Mouse (Mus musculus) T-helper 1 cell (primary cell): ENCODE measurements at regions not wholly inside any gene's neighbourhood (a gene's known extent, or its start where the extent isn't known, plus 50 kb on each side); places are given as distances from the start of the nearest gene placed in this dataset.

ENCODE experiments used
- in situ Hi-C: fragments of 300-600 bp; cut with MboI, MseI; formaldehyde crosslinking; loops from one replicate; pipeline ENCODE4 v1.15.1; 2025; ENCODE audit warnings: high pct_unique_total_duplicates

GRCm38 (mm10) chr17:84107946-84108686 lies 79.6 kb downstream of the Zfp36l2 start:
- in situ Hi-C loops, result no loop called here

- in situ Hi-C loops, result no loop called here
Observed at GRCm38 (mm10) chr17:84107497-84107896, 80.2 kb downstream of the Zfp36l2 start.

- in situ Hi-C loops, result loop anchor here (5.0 kb wide), 1 partner anchor 122 kb away; no protein-coding TSS in a partner anchor
Observed at GRCm38 (mm10) chr17:84104242-84104641, 83.5 kb downstream of the Zfp36l2 start.

GRCm38 (mm10) chr17:84103344-84103743 lies 84.4 kb downstream of the Zfp36l2 start:
- in situ Hi-C loops, result loop anchor here (5.0 kb wide), 1 partner anchor 121 kb away; no protein-coding TSS in a partner anchor

- in situ Hi-C loops, result loop anchor here (5.0 kb wide), 1 partner anchor 119 kb away; no protein-coding TSS in a partner anchor
Observed at GRCm38 (mm10) chr17:84101652-84102051, 86.1 kb downstream of the Zfp36l2 start.

GRCm38 (mm10) chr17:84100523-84100922 lies 87.2 kb downstream of the Zfp36l2 start:
- in situ Hi-C loops, result loop anchor here (5.0 kb wide), 1 partner anchor 118 kb away; no protein-coding TSS in a partner anchor

GRCm38 (mm10) chr17:84099737-84100136 lies 88.0 kb downstream of the Zfp36l2 start:
- in situ Hi-C loops, result loop anchor here (5.0 kb wide), 1 partner anchor 117 kb away; no protein-coding TSS in a partner anchor

GRCm38 (mm10) chr17:84097871-84098430 lies 89.8 kb downstream of the Zfp36l2 start:
- in situ Hi-C loops, result no loop called here

GRCm38 (mm10) chr17:84097286-84097685 lies 90.5 kb downstream of the Zfp36l2 start:
- in situ Hi-C loops, result no loop called here

- in situ Hi-C loops, result no loop called here
Observed at GRCm38 (mm10) chr17:84096345-84097260, 91.1 kb downstream of the Zfp36l2 start.

- in situ Hi-C loops, result no loop called here
Observed at GRCm38 (mm10) chr17:84095829-84096228, 91.9 kb downstream of the Zfp36l2 start.

GRCm38 (mm10) chr17:84095089-84095488 lies 92.7 kb downstream of the Zfp36l2 start:
- in situ Hi-C loops, result no loop called here

GRCm38 (mm10) chr17:84086394-84086793 lies 101.4 kb downstream of the Zfp36l2 start:
- in situ Hi-C loops, result no loop called here

- in situ Hi-C loops, result no loop called here
Observed at GRCm38 (mm10) chr17:84085721-84086120, 102.0 kb downstream of the Zfp36l2 start.

GRCm38 (mm10) chr17:84085232-84085631 lies 102.5 kb downstream of the Zfp36l2 start:
- in situ Hi-C loops, result no loop called here

- in situ Hi-C loops, result no loop called here
Observed at GRCm38 (mm10) chr17:84083307-84084263, 104.2 kb downstream of the Zfp36l2 start.

- in situ Hi-C loops, result no loop called here
Observed at GRCm38 (mm10) chr17:84082571-84082970, 105.2 kb downstream of the Zfp36l2 start.

- in situ Hi-C loops, result no loop called here
Observed at GRCm38 (mm10) chr17:84081751-84082352, 105.9 kb downstream of the Zfp36l2 start.

- in situ Hi-C loops, result no loop called here
Observed at GRCm38 (mm10) chr17:84075081-84075938, 112.4 kb downstream of the Zfp36l2 start.
